Mouse (Mus musculus): Measurements from ENCODE around the gene Il12b. TPM values are rescaled to one million over a fixed set of nuclear protein-coding genes. Genes with fewer than 3 reads are reported as not detected.
"Not testable (repeated sequence)": the region's sequence is repeated elsewhere in the genome, so short reads cannot be mapped to it uniquely, and the experiment has no call there.

Il12b gene
- polyA plus RNA-seq, 1 experiment from 2014 or later: 0.08 TPM

DNA sequence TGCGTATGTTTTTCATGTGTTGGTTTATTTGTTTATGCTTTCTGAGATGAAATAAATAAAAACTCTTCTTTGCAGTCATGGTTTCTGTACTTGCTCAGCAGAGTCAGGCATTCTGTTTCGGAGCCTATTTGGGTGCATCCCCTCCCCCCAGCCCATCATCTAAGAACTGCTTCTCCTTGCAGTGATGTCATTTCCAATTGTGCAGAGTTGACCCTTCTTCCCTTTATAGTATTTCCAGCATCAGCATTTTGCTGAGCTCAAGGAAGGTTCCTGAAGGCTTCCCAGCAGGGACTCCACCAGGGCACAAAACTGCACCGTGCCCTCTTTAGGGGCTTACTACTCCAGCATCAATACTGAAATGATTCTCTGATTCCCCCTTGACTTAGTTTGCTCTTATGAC is 14.7 kb downstream of the Il12b start:
- no peak for ATAC-seq
- no peak overlapping the region for H3K4me2 ChIP-seq
- H3K9me3 ChIP-seq (replicated peaks): no peaks in the 10 kb centered on the region
- H3K36me3 ChIP-seq: no peaks in the 10 kb centered on the region
- no peak overlapping the region for H3K4me3 ChIP-seq
- no peaks in the 10 kb centered on the region for H3K4me1 ChIP-seq
- 83% methylated on average over 3 of the region's 3 CpGs for WGBS (ENCODE audit: insufficient replicate concordance)
- no peak overlapping the region for H3K27ac ChIP-seq
- H3K9ac ChIP-seq: no peak overlapping the region
- H3K27me3 ChIP-seq (replicated peaks): peaks cover 15% of the 10 kb centered on the region; the same call in 1 of the 2 replicates

DNA sequence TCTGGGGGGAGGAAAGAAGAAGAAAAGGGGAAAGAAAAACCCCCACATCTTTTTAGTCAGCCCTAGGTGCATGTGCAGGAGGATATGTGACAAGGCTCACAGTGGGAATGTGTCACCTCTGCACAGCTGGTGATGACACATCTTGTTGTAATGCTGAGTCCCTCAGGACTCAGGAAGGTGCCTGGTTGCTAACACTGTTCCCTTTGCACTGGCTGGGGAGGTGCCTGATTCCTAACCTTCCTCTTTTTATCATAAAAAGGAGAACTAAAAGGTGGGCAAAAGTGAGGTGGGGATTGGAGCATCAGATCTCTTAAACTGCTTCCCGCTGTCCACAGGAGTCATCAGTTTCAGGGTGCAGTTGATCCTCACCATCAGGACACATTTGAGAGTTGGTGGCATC is 17.5 kb downstream of the Il12b start:
- no peak for ATAC-seq
- Histone ChIP-seq H3K4me3 (no peak overlapping the region), H3K9me3 (replicated peaks) (no peaks in the 10 kb centered on the region), H3K4me1 (no peaks in the 10 kb centered on the region), H3K4me2 (no peak overlapping the region), H3K27me3 (replicated peaks) (peaks cover 21% of the 10 kb centered on the region; the same call in 1 of the 2 replicates), H3K27ac (no peak overlapping the region), H3K9ac (no peak overlapping the region), H3K36me3 (no peaks in the 10 kb centered on the region)
- 31% methylated on average over 1 of the region's 1 CpGs for WGBS (ENCODE audit: insufficient replicate concordance)

DNA sequence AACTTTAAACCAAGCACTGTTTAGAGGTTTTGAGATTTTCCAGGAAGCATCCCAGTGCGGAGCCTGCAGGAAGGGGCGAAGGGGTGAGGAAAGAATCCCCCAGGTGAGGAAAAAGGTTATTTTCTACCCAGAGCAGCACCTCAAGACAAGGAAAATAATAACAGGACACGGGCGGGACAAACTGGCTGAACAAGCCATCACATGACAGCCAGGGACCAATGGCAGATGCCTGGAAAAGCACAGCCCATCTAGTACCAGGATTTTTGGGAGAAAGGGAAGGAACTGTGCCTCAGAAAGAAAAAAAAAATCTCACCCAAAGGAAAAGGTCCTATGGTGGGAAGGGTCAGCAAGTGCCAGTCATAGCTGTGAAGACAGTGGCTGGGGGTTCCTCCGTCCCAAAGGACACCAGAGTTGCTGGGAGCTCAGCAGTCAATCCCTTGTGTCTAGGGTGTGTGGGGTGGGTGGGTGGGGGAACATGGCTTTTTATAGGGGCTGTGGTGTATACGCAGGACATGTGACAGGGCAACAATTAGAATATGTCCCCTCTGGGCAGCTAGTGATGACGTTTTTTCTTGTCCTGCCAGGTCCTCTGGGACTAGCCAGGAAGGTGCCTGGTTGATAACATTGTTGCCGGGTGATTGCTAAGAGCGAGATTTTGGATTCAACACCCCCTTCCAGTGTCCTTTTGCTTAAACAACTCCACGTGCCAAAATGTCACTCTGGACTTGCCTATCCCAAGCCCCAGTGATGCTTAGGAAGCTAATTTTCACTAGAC is 22.7 kb downstream of the Il12b start:
- WGBS (ENCODE audit: insufficient replicate concordance): 48% methylated on average over 10 of the region's 10 CpGs
- H3K36me3 ChIP-seq: no peaks in the 10 kb centered on the region
- H3K27ac ChIP-seq: no peak overlapping the region
- H3K27me3 ChIP-seq (replicated peaks): peaks cover 42% of the 10 kb centered on the region
- H3K9me3 ChIP-seq (replicated peaks): no peaks in the 10 kb centered on the region
- H3K4me3 ChIP-seq: no peak overlapping the region
- no peak for ATAC-seq
- H3K4me1 ChIP-seq: no peaks in the 10 kb centered on the region
- H3K4me2 ChIP-seq: no peak overlapping the region
- H3K9ac ChIP-seq: no peak overlapping the region

DNA sequence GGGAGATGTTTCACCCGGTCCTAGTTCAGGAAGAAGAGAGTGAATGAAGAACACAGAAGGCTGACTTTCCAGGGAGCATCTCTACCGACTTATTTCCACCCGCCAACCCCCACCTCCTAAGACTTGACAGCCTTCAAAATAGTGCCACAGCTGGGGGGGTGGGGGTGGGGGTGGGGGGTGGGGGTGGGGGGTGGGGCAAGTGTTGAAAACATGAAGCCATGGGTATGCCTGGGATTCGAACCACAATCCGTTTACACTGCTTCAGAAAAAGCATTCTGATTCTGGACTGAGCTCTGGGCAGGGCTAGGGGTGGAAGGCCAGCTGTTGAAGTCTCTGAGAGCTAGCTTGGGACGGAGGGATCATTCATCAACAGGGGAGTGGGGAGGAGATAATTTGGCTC is 23.4 kb downstream of the Il12b start:
- no peak overlapping the region for H3K4me2 ChIP-seq
- H3K4me3 ChIP-seq: no peak overlapping the region
- no peaks in the 10 kb centered on the region for H3K9me3 ChIP-seq (replicated peaks)
- ATAC-seq: no peak
- H3K36me3 ChIP-seq: no peaks in the 10 kb centered on the region
- H3K27ac ChIP-seq: no peak overlapping the region
- no peak overlapping the region for H3K9ac ChIP-seq
- WGBS (ENCODE audit: insufficient replicate concordance): 37% methylated on average over 6 of the region's 6 CpGs
- H3K4me1 ChIP-seq: no peaks in the 10 kb centered on the region
- peaks cover 41% of the 10 kb centered on the region for H3K27me3 ChIP-seq (replicated peaks)

DNA sequence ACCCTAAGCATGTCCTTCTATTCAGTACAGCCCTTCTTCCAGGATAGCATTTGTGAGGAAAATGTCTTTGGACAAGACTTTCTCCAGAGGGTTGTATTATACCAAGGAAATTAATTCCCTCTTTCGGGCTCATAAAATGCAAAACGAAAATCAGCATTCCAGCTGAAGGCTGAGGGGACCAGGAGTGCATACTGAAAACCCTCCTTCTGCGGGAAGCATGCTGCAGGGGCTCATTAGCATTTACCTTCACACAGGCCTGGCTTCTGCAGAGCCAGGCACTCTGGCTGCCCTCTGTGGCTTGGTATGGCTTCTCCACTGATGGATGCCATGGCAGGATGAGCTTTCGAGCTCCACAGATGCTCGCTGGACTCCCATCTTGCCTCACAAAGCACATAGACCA is 24.1 kb downstream of the Il12b start:
- Histone ChIP-seq H3K9me3 (replicated peaks) (no peaks in the 10 kb centered on the region), H3K4me2 (no peak overlapping the region), H3K27ac (no peak overlapping the region), H3K9ac (no peak overlapping the region), H3K36me3 (no peaks in the 10 kb centered on the region), H3K4me1 (no peaks in the 10 kb centered on the region), H3K4me3 (no peak overlapping the region), H3K27me3 (replicated peaks) (peaks cover 41% of the 10 kb centered on the region)
- WGBS (ENCODE audit: insufficient replicate concordance): 60% methylated on average over 5 of the region's 5 CpGs
- no peak for ATAC-seq

DNA sequence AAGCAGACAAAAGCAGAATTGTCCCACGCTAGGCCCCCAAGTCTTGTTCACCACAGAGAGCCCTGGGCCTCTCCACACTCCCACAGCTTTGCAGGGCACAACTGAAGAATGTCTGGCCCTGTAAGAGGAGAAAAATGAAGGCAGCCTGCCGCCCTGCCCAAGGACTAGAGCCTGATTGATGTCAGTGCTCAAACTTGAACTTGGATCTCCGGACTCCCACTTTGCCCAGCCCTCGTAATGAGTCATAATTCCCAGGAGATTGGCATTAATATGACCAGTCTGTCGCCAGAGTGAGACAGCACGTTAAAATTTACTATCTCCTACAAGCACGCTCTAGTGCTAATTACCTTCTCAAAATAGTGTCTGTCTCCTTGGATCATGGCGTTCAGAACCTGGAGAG is 25.1 kb downstream of the Il12b start:
- Histone ChIP-seq H3K4me1 (no peaks in the 10 kb centered on the region), H3K4me2 (no peak overlapping the region), H3K36me3 (no peaks in the 10 kb centered on the region), H3K27me3 (replicated peaks) (peaks cover 41% of the 10 kb centered on the region), H3K9ac (no peak overlapping the region), H3K27ac (no peak overlapping the region), H3K9me3 (replicated peaks) (no peaks in the 10 kb centered on the region), H3K4me3 (no peak overlapping the region)
- 64% methylated on average over 8 of the region's 8 CpGs for WGBS (ENCODE audit: insufficient replicate concordance)
- no peak for ATAC-seq

DNA sequence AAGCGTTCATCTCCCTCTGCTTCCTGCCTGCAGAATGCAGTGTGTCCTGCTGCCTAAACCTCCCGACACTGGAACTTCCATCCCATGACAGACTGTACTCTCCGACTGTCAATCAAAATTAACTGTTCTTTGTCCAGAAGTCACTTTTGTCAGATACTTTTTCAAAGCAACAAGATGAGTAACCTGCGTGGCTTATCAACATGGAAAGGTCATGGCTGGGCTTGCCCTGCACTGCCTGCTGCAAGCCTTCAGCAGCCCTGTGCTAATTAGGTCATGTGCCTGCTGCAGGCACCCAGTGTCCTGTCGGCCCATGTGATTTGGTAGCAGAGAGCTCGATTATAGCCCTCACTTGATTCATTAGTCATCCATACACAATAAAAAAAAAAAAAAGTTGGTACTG is 25.8 kb downstream of the Il12b start:
- H3K4me3 ChIP-seq: no peak overlapping the region
- H3K27ac ChIP-seq: no peak overlapping the region
- H3K9ac ChIP-seq: no peak overlapping the region
- peaks cover 37% of the 10 kb centered on the region for H3K27me3 ChIP-seq (replicated peaks)
- no peak for ATAC-seq
- no peaks in the 10 kb centered on the region for H3K9me3 ChIP-seq (replicated peaks)
- no peaks in the 10 kb centered on the region for H3K36me3 ChIP-seq
- H3K4me1 ChIP-seq: no peaks in the 10 kb centered on the region
- H3K4me2 ChIP-seq: no peak overlapping the region
- 62% methylated on average over 6 of the region's 6 CpGs for WGBS (ENCODE audit: insufficient replicate concordance)

DNA sequence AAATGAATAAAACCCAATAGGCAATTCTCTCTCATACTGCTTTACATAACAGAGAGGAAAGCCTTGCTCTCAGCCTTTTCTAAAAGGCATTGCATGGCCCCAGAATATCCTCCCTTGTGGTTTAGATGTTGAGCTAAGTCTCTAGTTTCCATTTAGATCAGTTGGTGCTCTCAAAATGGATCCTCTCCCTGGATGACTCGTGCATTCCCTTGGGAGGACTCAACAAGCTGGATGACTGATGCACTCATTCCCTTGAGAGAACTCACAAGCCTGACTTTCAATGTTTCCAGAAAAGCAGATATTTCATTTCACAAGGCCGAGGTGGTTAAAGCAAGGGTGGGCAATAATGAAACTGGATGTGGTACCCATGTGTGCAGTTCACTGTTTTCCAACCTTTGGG is 28.1 kb downstream of the Il12b start:
- H3K4me1 ChIP-seq: no peaks in the 10 kb centered on the region
- WGBS (ENCODE audit: insufficient replicate concordance): 56% methylated on average over 2 of the region's 2 CpGs
- H3K36me3 ChIP-seq: no peaks in the 10 kb centered on the region
- peaks cover 23% of the 10 kb centered on the region for H3K27me3 ChIP-seq (replicated peaks)
- H3K9ac ChIP-seq: no peak overlapping the region
- no peaks in the 10 kb centered on the region for H3K9me3 ChIP-seq (replicated peaks)
- no peak overlapping the region for H3K4me2 ChIP-seq
- H3K27ac ChIP-seq: no peak overlapping the region
- no peak for ATAC-seq
- H3K4me3 ChIP-seq: no peak overlapping the region

DNA sequence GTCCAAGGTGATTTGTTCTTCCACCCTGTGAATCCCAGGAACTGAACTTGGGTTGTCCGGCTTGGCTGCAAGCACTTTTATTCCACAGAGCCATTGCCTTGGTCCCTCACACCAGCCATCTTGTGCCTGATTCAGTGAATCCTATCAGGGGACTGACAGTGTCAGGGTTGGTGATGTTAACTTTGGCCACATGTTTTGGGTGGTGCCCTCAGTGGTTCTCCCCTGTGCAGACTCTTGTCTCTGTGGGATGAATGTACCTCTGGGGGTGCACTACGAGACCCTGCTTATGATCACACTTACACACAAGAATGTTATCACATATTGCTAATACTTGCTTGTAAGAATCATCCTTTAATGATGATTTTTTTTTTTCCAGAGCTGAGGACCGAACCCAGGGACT is 30.2 kb downstream of the Il12b start:
- no peaks in the 10 kb centered on the region for H3K4me1 ChIP-seq
- no peak overlapping the region for H3K9ac ChIP-seq
- H3K4me2 ChIP-seq: no peak overlapping the region
- H3K27me3 ChIP-seq (replicated peaks): peaks cover 5% of the 10 kb centered on the region; the same call in 1 of the 2 replicates
- no peaks in the 10 kb centered on the region for H3K36me3 ChIP-seq
- WGBS (ENCODE audit: insufficient replicate concordance): 60% methylated on average over 3 of the region's 3 CpGs
- ATAC-seq: no peak
- no peak overlapping the region for H3K4me3 ChIP-seq
- no peak overlapping the region for H3K27ac ChIP-seq
- no peaks in the 10 kb centered on the region for H3K9me3 ChIP-seq (replicated peaks)

DNA sequence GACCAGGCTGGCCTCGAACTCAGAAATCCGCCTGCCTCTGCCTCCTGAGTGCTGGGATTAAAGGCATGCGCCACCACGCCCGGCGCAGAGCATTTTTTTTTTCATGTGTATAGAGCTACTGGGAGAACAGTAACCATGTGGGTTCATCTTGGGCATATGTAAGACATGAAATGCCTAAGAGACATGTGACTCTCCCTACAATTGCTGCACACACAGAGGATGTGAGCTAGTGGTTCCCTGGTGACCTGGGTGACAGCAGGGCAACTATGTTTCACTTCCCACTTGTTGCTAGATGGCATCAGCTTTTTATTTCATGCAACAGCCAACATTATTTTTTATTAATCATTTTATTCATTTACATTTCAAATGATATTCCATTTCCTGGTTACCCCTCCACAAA is 37.9 kb downstream of the Il12b start:
- Histone ChIP-seq H3K4me3 (no peak overlapping the region), H3K27me3 (replicated peaks) (no peaks in the 10 kb centered on the region), H3K4me1 (no peaks in the 10 kb centered on the region), H3K9me3 (replicated peaks) (no peaks in the 10 kb centered on the region), H3K9ac (no peak overlapping the region), H3K4me2 (no peak overlapping the region), H3K36me3 (no peaks in the 10 kb centered on the region), H3K27ac (no peak overlapping the region)
- 80% methylated on average over 6 of the region's 6 CpGs for WGBS (ENCODE audit: insufficient replicate concordance)
- ATAC-seq: no peak

DNA sequence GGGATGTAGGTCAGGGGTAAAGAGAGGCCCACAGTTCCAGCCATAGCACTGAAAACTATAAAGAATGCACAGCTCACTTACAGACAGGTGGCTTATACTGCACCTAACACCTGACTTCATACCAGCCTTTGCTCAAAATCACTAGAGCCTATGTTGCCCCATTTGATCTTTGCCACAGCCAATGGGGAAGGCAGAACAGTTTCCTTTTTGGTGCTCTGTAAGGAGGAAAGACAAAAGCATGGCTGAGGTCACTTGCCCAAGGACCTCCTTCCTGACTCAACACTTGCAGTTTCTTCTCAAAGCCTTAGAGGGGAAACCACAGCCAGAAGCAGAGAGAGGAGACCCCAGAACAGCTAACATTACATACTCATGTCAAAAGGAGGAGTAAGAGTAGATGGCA is 51.2 kb downstream of the Il12b start:
- no peak overlapping the region for H3K4me3 ChIP-seq
- H3K27ac ChIP-seq: no peak overlapping the region
- no peaks in the 10 kb centered on the region for H3K27me3 ChIP-seq (replicated peaks)
- H3K4me2 ChIP-seq: no peak overlapping the region
- peaks cover 8% of the 10 kb centered on the region; the same call in 1 of the 2 replicates for H3K4me1 ChIP-seq
- no peak for ATAC-seq
- H3K9me3 ChIP-seq (replicated peaks): no peaks in the 10 kb centered on the region
- peaks cover 25% of the 10 kb centered on the region for H3K36me3 ChIP-seq
- no peak overlapping the region for H3K9ac ChIP-seq

DNA sequence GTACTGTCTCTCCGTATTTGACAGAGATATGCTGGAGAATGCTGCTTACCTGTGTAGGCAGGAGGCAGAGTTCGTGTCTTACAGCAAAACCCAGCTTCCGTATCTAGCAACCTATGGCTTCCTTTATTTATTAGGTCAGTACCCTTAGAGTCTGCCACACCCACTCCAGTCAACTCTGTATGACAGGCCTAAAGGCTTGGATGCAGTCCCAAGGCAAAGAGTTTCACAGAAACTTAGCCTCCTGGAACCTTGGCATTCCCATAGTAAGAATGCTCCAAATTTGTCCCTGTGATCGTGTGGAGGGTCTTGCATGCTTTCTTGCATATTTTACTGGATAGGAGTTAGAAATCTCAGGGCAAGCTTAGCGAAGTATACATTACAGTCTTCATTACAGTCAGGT is 52.2 kb downstream of the Il12b start:
- 77% methylated on average over 5 of the region's 5 CpGs for WGBS (ENCODE audit: insufficient replicate concordance)
- H3K27me3 ChIP-seq (replicated peaks); ATAC-seq; H3K9me3 ChIP-seq (replicated peaks); H3K4me2 ChIP-seq; H3K9ac ChIP-seq; H3K27ac ChIP-seq; H3K4me3 ChIP-seq: not testable (repeated sequence)
- H3K36me3 ChIP-seq: peaks cover 34% of the 10 kb centered on the region
- H3K4me1 ChIP-seq: peaks cover 14% of the 10 kb centered on the region

DNA sequence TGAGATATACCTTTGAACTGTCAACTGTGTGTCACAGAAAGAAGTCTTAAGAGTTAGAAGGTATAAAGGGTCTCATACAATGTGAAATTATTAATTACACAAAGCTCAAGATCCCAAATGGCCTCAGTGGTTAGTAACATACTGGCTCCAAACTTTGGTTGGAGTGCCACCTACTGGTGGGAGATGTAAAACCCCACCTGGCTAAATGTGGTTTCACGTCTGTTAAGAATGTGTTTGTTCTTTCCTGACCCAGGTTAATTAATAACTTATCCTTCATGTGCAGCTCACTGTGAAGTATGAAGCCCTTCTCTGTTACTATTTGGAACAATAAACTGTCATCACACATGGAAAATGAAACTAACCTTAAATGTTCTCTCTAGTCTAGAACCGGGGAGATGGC is 53.6 kb downstream of the Il12b start:
- peak; percentile 46; the same call in 1 of the 2 replicates for ATAC-seq
- no peaks in the 10 kb centered on the region for H3K27me3 ChIP-seq (replicated peaks)
- no peak overlapping the region for H3K4me2 ChIP-seq
- H3K4me1 ChIP-seq: peaks cover 14% of the 10 kb centered on the region
- H3K9me3 ChIP-seq (replicated peaks): no peaks in the 10 kb centered on the region
- H3K36me3 ChIP-seq: peaks cover 47% of the 10 kb centered on the region
- H3K4me3 ChIP-seq: no peak overlapping the region
- no peak overlapping the region for H3K9ac ChIP-seq
- no peak overlapping the region for H3K27ac ChIP-seq
- 57% methylated on average over 2 of the region's 2 CpGs for WGBS (ENCODE audit: insufficient replicate concordance)
